Mouse (Mus musculus) macrophage (primary cell): ENCODE data around the gene Fndc5. TPM values are rescaled to one million over a fixed set of nuclear protein-coding genes. Genes with fewer than 3 reads are reported as not detected.

Experiments
- H3K27ac ChIP-seq: fragments of 350-480 bp; formaldehyde crosslinking; 2 replicates; pipeline ENCODE4 v1.9.0; 2021
- H3K36me3 ChIP-seq: fragments of 350-480 bp; formaldehyde crosslinking; 2 replicates; pipeline ENCODE4 v1.9.0; 2021; ENCODE audit errors: inconsistent target
- H3K4me3 ChIP-seq: fragments of 350-480 bp; formaldehyde crosslinking; 2 replicates; pipeline ENCODE4 v1.9.0; 2021; ENCODE audit errors: inconsistent target
- H3K79me2 ChIP-seq: fragments of 350-480 bp; formaldehyde crosslinking; 2 replicates; pipeline ENCODE4 v1.9.0; 2021; ENCODE audit errors: inconsistent target
- WGBS: methylation state at CpG from one replicate; pipeline ENCODE4 v1.1.7; 2026; ENCODE audit warnings: inconsistent platforms; ENCODE audit not compliant: missing documents; 5-methylcytosine and 5-hydroxymethylcytosine counted together
- polyA plus RNA-seq: library from polyadenylated mRNA; stranded (reverse); fragments of 250-400 nt; gene quantifications from 3 replicates; pipeline ENCODE4 v1.2.4, GENCODE M21; 2018; ENCODE audit warnings: inconsistent platforms

Fndc5 gene
- polyA plus RNA-seq, 1 experiment from 2014 or later: not detected

DNA sequence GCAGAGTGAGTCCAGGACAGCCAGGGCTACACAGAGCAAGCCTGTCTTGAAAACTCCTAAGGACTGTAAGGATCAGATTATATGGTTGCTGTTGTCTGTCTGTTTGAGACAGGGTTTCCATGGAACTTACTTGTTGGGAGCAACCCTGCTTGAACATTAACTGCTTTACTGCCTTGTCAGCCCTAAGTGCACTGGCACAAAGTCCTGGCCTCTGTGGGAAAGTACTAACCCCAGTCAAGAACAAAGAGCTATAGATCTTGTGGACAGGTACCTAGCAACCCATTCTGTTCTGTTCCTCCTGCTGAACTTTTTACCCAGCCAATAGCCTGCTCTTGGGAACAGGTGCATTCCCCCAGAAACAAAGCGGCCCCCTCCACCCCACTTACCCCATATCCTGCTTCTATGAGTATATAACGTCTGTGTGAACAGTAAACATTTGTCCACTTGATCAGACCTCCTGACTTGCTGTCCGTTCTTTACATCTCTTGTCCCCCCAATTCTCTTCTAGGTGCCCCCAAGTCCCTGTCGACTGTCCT, 14.5 kb downstream of the Fndc5 start:
- WGBS: 96% methylated on average over 4 of the region's 4 CpGs
- Histone ChIP-seq H3K36me3 (peaks cover 51% of the 10 kb centered on the region), H3K4me3 (no peak overlapping the region), H3K79me2 (no peaks in the 10 kb centered on the region), H3K27ac (no peak overlapping the region)

DNA sequence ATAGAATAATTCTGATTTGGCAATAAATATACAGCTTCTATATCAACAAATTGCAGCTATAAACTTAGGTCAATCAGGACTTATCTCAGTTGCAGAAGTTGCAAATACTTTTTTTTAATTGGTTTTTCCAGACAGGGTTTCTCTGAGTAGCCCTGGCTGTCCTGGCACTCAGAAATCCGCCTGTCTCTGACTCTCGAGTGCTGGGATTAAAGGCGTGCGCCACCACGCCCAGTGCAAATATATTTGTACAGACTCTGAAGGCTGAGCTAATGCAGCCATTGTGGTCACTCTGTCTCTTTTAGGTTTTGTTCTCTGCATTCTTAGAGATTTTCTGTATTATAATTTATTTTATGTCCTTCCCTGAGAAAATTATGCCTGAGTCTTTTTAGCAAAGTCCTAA, 20.7 kb downstream of the Fndc5 start:
- Histone ChIP-seq H3K79me2 (no peaks in the 10 kb centered on the region), H3K27ac (no peak overlapping the region), H3K4me3 (no peak overlapping the region), H3K36me3 (peaks cover 22% of the 10 kb centered on the region; the same call in 1 of the 2 replicates)
- 91% methylated on average over 5 of the region's 5 CpGs for WGBS

DNA sequence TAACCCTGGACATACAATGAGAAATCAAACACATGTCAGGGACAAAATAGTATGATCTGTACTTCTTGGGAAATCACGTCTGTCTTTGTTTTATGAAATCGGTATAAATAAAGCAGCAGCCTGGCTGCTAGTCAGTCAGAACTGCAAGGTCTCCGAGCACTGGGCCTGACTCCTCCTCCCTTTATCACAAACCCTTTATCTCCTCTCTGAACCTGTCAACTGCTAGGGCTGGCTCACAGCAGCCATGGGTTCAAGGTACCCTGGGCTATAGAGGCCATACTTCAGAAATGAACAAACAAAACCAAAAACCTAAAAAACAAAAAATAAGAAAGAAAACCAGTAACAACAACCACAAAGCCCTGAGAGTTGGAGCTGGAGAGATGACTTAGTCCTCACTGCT, 21.8 kb downstream of the Fndc5 start:
- no peaks in the 10 kb centered on the region for H3K79me2 ChIP-seq
- 89% methylated on average over 3 of the region's 3 CpGs for WGBS
- peaks cover 16% of the 10 kb centered on the region; the same call in 1 of the 2 replicates for H3K36me3 ChIP-seq
- H3K4me3 ChIP-seq: no peak overlapping the region
- no peak overlapping the region for H3K27ac ChIP-seq

DNA sequence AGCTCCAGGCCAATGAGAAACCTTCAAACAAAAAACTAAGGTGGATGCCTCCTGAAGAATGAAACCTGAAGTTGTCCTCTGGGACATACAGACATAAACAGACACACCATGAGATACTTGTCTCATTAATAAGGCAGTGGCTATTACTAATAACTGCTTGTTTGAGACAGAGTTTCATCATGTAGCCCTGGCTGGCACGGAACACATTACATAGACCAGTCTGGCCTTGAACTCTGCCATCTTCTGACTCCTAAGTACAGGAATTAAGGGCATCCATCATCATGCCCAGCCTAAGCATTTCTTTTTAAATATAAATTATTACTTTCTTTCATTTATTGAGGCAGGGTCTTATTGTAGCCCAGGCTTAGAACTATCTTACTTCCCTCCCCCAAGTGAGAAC, 24.3 kb downstream of the Fndc5 start:
- no peaks in the 10 kb centered on the region for H3K79me2 ChIP-seq
- H3K27ac ChIP-seq: no peak overlapping the region
- no peak overlapping the region for H3K4me3 ChIP-seq
- H3K36me3 ChIP-seq: peaks cover 8% of the 10 kb centered on the region; the same call in 1 of the 2 replicates
- 100% methylated on average over 1 of the region's 1 CpGs for WGBS

DNA sequence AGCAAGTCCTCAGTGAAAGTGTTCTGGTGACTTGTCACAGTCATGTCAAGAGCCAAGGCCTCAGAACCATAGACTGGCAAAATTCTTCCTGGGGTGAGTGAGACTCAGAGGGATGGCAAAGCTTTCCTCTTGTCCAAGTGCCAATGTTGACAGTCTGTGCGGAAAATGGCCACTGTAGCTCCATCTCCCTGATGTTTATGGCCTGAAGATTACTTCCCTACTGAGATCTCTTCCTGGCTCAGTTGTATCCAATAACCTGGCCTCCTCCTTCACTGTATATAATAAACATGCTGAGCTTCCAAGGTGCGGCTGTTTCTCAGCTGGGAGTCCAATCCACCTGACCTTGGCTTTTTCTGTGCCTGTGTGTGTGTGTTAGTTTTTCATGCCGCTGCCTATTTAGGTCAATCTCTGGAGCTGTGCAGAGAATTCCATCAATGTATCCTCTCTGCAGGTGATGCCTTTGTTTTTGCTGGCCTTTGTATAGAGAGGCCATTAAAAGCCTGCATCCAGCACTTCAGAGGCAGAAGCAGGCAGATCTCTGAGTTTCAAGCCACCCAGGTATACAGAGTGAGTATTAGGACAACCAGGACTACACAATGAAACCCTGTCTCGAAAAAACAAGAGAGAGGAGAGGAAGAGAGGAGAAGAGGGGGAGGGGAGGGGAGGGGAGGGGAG, 24.9 kb downstream of the Fndc5 start:
- Histone ChIP-seq H3K36me3 (peaks cover 8% of the 10 kb centered on the region; the same call in 1 of the 2 replicates), H3K79me2 (no peaks in the 10 kb centered on the region), H3K27ac (no peak overlapping the region), H3K4me3 (no peak overlapping the region)
- 87% methylated on average over 3 of the region's 4 CpGs for WGBS

DNA sequence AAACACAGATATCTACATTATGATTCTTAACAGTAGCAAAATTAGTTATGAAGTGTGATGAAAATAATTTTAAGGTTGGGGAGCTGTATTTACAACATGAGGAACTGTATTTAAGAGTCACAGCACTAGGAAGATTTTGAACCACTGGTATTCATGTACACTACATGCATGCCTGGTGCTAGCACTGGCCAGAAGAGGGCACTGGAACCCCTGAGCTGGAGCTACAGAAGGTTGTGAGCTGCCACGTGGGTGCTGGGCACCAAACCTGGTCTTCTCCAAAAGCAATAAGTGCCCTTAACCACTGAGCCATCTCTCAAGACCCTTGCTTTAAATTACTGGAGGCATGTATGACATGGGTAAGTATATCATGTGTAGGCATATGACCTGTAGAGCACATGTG, 35.7 kb downstream of the Fndc5 start:
- 100% methylated on average over 1 of the region's 1 CpGs for WGBS
- Histone ChIP-seq H3K4me3 (no peak overlapping the region), H3K79me2 (no peaks in the 10 kb centered on the region), H3K27ac (no peak overlapping the region), H3K36me3 (peaks cover 32% of the 10 kb centered on the region)

DNA sequence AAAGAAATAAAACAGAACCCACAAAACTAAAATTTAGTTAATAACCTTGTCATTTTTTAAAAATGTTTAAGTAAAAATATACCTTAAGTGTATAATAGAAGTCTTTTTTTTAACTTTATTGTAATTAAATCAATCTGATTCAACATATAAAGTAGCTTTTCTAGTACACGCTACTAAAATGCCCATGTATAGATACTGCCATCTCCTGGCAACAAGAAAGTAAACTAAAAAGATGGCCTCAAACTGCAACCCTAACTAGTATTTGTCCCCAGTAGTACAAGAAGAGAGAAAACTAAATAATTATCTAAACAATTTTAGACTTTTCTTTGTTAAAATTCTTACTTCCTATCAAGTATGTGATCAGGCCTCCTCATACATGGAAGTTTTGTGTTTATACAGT, 42.8 kb downstream of the Fndc5 start:
- peaks cover 41% of the 10 kb centered on the region for H3K36me3 ChIP-seq

DNA sequence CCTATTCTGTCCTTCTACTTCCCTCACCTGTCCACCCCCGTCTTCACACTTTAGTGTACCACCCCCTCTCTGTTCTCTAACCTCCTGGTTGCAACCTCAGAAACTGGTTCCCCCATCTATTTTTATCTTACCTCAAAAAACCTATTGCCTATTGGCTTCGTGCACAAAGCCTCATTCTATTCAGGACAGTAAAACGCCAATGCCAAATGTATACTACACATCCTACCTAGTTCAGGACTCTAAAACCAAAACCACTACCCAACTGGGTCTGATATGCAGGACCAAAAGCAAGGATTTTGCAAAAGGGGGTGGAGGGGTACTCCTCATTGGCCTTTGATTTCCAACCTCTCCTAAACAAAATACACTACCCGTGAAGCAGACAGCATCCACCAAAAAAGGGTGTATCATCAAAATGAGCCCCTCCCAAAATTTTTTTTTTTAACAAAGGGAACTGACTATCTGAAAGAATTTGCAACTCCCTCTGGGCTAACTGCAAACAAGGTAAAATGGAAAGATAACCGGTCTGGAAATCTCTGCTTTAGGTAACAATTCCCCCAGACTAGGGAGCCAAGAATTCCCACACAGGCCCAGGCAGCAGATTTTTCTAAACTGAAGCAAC, 51.4 kb downstream of the Fndc5 start:
- WGBS: 46% methylated on average over 5 of the region's 5 CpGs
- Histone ChIP-seq H3K27ac (no peak overlapping the region), H3K36me3 (no peaks in the 10 kb centered on the region), H3K4me3 (peak overlapping the region; percentile 32), H3K79me2 (peaks cover 73% of the 10 kb centered on the region)

More for the DNA sequence above, 42.8 kb downstream of the Fndc5 start:
- WGBS: 100% methylated on average over 1 of the region's 1 CpGs
- no peak overlapping the region for H3K4me3 ChIP-seq
- no peak overlapping the region for H3K27ac ChIP-seq
- peaks cover 3% of the 10 kb centered on the region; the same call in 1 of the 2 replicates for H3K79me2 ChIP-seq

DNA sequence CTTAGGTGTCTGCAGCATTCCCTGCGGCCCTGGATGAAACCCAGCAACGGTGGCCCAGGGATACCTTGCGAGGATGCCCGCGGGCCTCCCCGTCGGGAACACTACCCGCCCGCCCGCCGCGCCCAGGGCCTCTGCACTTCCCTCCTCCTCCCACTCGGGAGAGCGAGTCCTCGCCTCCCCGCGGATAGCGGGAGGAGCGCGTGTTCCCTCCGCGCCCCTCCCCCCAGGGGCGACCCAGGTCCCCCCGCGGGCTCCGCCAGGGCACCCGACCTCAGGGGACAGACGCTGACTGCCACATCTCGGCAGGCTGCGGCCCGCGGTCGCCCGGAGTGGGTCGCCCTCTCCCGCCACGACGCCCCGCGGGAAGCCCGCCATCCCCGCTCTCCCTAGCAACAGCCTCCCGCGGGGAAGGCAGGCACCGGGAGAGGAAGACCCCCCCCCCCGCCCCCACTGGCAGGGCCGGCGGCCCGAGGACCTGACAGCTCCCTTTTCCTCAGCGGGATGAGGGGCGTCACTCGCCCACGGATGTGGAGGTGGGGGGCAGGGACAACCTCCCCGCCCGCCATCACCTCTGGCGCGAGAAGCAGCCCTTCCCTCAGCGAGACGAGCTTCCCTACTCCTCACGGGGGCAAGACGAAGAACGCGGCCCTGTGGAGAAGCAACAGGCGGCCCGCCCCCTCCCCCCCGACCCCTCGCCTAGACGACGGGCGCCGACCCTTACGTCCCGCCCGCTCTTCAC, 52.2 kb downstream of the Fndc5 start:
- Histone ChIP-seq H3K27ac (no peak overlapping the region), H3K36me3 (no peaks in the 10 kb centered on the region), H3K4me3 (peak overlapping the region; percentile 36), H3K79me2 (peaks cover 82% of the 10 kb centered on the region)
- WGBS: 1% methylated on average over 38 of the region's 74 CpGs

DNA sequence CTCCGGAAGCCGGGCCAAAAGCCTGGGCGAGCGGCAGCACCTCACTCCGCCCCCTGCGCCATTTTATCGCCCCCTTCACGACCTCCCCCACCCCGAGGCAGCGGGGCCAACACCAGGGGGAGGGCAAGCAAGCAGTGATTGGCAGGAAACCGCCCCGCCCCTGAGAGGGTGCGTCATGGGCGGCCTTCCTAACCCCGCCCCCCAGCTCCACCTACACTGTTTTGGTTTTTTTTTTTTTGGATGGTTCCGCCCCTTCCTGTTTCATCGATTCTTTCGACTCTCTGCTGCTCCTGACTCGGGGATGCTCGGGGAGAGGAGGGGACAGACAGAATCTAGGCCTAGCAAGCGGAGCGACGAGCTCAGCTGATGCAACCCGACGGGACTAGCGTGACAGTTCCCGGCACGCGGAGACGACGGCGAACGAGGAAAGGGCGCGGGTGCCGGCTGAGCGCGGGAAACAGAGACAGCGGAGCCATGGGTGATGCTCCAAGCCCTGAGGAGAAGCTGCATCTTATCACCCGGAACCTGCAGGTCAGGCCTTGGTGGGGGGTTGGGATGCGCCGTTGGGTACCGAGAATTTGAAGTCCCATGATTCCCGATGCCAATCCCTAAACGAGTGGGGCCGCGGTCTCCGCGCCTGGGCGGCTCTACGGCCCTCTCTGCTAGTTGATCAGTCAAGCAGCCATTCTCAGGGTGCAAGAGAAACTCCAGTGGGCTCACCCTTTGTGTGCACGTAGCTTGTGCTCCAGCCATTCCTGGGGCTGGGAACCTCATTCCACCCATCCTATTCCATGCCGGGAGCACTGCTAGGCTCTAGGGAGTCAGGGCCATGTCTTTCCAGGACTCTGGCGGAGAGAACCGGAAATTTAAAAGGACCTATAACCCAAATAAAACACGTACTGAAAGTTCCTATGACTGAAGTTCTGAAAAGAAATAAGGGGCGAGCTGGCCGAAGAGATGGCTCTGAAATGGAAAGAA, 53.0 kb downstream of the Fndc5 start, which contains the start of the genes S100pbp and Yars:
TSS of gene S100pbp (minus strand) at position 186 of the 978 bp plus-strand sequence.
TSS of gene Yars (plus strand) at position 219 of the 978 bp plus-strand sequence.
- under 1% methylated on average over 58 of the region's 58 CpGs for WGBS
- no peaks in the 10 kb centered on the region for H3K36me3 ChIP-seq
- H3K4me3 ChIP-seq: peak within 1 kb of the TSS; percentile 97
- peak within 1 kb of the TSS; percentile 85 for H3K27ac ChIP-seq
- H3K79me2 ChIP-seq: peaks cover 84% of the 10 kb centered on the region

DNA sequence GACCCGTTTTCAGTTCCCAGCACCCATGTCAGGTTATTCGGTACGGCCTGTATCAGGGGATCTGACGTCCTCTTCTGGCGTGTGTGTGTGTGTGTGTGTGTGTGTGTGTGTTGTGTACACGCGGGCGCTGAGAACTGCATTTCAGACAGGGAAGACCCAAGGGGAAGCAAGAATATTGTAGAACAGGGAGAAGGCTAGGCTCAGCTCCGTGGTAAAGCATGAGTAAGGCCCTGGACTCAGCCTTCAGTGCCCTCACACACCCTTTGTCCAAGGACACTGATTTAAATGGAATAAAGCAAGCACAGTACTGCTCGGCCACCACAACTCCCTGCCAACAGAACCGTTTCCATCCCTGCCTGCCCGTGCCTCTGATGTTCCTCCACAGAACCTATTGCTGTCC, 53.7 kb downstream of the Fndc5 start:
- Histone ChIP-seq H3K36me3 (no peaks in the 10 kb centered on the region), H3K27ac (peak overlapping the region; percentile 85), H3K79me2 (peaks cover 84% of the 10 kb centered on the region), H3K4me3 (peak overlapping the region; percentile 97)
- 4% methylated on average over 12 of the region's 12 CpGs for WGBS

DNA sequence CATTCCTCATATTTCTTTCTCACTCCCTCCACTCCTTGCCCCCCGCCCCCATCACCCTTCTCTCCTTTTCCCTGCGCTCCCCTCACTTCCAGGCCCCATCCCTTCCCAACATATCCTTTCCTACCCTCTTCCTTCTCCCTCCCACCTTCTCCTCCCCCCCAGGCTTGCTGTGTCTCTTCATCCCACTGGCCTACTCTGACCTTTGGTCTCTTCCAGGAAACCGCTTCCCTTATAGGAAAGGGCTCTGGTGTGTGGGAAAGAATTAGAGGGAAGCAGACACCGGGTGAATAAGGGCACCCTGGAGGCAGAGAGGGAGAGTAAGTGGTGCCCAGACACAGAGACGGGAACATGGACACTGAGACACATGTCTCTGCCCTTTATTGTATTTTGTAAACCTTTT, 54.9 kb downstream of the Fndc5 start:
- 90% methylated on average over 5 of the region's 5 CpGs for WGBS
- Histone ChIP-seq H3K36me3 (peaks cover 5% of the 10 kb centered on the region; the same call in 1 of the 2 replicates), H3K4me3 (no peak overlapping the region), H3K27ac (no peak overlapping the region), H3K79me2 (peaks cover 81% of the 10 kb centered on the region)
